In genomic region chr7:46607031-46607426, GRCm38 (mm10) we compare ENCODE assay signal across 8 mouse cellular contexts. TPM values are rescaled to one million over a fixed set of nuclear protein-coding genes. Genes with fewer than 3 reads are reported as not detected.
A peak's percentile ranks its signal among the peaks of the same experiment; 100 is the strongest.
DNase-seq lines count a peak whose midpoint lies in the region; ATAC-seq and TF ChIP-seq lines count a peak whose summit lies in the region.

No protein-coding gene starts in this region.

- WGBS in lung, embryonic 16.5 days: 60% methylated on average over 8 of the region's 8 CpGs
- WGBS in lung, postnatal 0 days: 60% methylated on average over 8 of the region's 8 CpGs
- WGBS in lung, adult 2 months: 60% methylated on average over 8 of the region's 8 CpGs

- H3K9me3 ChIP-seq in lung, embryonic 16.5 days (ENCODE audit: control insufficient read depth, low read length): no peaks in the 10 kb centered on the region
- no peaks in the 10 kb centered on the region for H3K9me3 ChIP-seq in lung, postnatal 0 days (ENCODE audit: low read length)

- H3K27me3 ChIP-seq in lung, embryonic 16.5 days (ENCODE audit: control insufficient read depth, insufficient read depth, low read depth, low read length): no peaks in the 10 kb centered on the region
- H3K27me3 ChIP-seq in lung, postnatal 0 days (replicated peaks; ENCODE audit: insufficient read depth, low read length): no peaks in the 10 kb centered on the region

- no peak overlapping the region for H3K27ac ChIP-seq in lung, embryonic 16.5 days (ENCODE audit: low read length)
- H3K27ac ChIP-seq in lung, postnatal 0 days (ENCODE audit: low read length): no peak overlapping the region
- peak overlapping the region; percentile 86 for H3K27ac ChIP-seq in bone marrow macrophage, adult 2 months (ENCODE audit: insufficient read depth, low read depth, low read length)

- no peak for TF ChIP-seq CTCF in lung, postnatal 0 days (IDR thresholded peaks at IDR 0.05)
- TF ChIP-seq CTCF in bone marrow macrophage, adult 2 months (IDR thresholded peaks at IDR 0.05; ENCODE audit: low read depth, low read length): no peak
- no peak for TF ChIP-seq CTCF in lung, adult 2 months (IDR thresholded peaks at IDR 0.05; ENCODE audit: insufficient read depth, low read length)

- no peak for TF ChIP-seq POLR2A in bone marrow macrophage, adult 2 months (IDR thresholded peaks at IDR 0.05; ENCODE audit: borderline replicate concordance, low read depth, low read length)
- TF ChIP-seq POLR2A in lung, adult 2 months (IDR thresholded peaks at IDR 0.05; ENCODE audit: borderline replicate concordance, extremely low read depth, low read depth, low read length): no peak

- no peak overlapping the region for H3K9ac ChIP-seq in lung, embryonic 16.5 days (ENCODE audit: low read length)
- no peak overlapping the region for H3K9ac ChIP-seq in lung, postnatal 0 days (replicated peaks; ENCODE audit: low read depth)

- H3K4me2 ChIP-seq in lung, embryonic 16.5 days (ENCODE audit: low read depth, low read length): no peak overlapping the region
- H3K4me2 ChIP-seq in lung, postnatal 0 days (replicated peaks; ENCODE audit: low read depth, low read length): no peak overlapping the region

- no peaks in the 10 kb centered on the region for H3K36me3 ChIP-seq in lung, embryonic 16.5 days (ENCODE audit: control insufficient read depth, insufficient read depth, low read length)
- no peaks in the 10 kb centered on the region for H3K36me3 ChIP-seq in lung, postnatal 0 days (ENCODE audit: insufficient read depth, low read length)

- TF ChIP-seq EP300 in lung, postnatal 0 days (IDR thresholded peaks at IDR 0.05): no peak

- H3K4me1 ChIP-seq in lung, embryonic 16.5 days (replicated peaks; ENCODE audit: control insufficient read depth, insufficient read depth, low read length): peaks cover 5% of the 10 kb centered on the region; the same call in 1 of the 2 replicates
- 0 out of 2 replicates have a peak, but pooled peaks cover 3% of the 10 kb centered on the region for H3K4me1 ChIP-seq in lung, postnatal 0 days (ENCODE audit: insufficient read depth, low read depth, low read length)
- H3K4me1 ChIP-seq in bone marrow macrophage, adult 2 months (ENCODE audit: control insufficient read depth, insufficient read depth, low read length): peaks cover 29% of the 10 kb centered on the region
- H3K4me1 ChIP-seq in lung, adult 2 months (ENCODE audit: control insufficient read depth, insufficient read depth, low read length): no peaks in the 10 kb centered on the region

- no peak overlapping the region for H3K4me3 ChIP-seq in lung, embryonic 16.5 days (ENCODE audit: low read length)
- H3K4me3 ChIP-seq in lung, postnatal 0 days (ENCODE audit: low read depth, low read length): no peak overlapping the region
- H3K4me3 ChIP-seq in bone marrow macrophage, adult 2 months (ENCODE audit: insufficient read depth, low read length): no peak overlapping the region
- no peak overlapping the region for H3K4me3 ChIP-seq in lung, adult 2 months (replicated peaks; ENCODE audit: extremely low read depth, low read depth, low read length)

- no peak for DNase-seq in lung, postnatal 0 days (ENCODE audit: low spot score)
- peak; percentile 40 for DNase-seq in thymus, postnatal 10 days (ENCODE audit: low spot score in 2 of 2)
- DNase-seq in urinary bladder, postnatal 10 days (ENCODE audit: low spot score): no peak
- no peak for DNase-seq in right cerebral cortex, postnatal 36 days (ENCODE audit: low spot score in 2 of 2)
- DNase-seq in lung, adult 2 months: no peak

- ATAC-seq in lung, embryonic 16.5 days (ENCODE audit: low read depth): peak; percentile 23; the same call in 1 of the 2 replicates
- ATAC-seq in lung, postnatal 0 days: no peak
- ATAC-seq in megakaryocyte progenitor cell, adult 5-6 weeks (replicated peaks; ENCODE audit: poor library complexity): peak; percentile 43; the same call in 1 of the 2 replicates

RNA-seq across cellular contexts. Expression of gene Sergef, which starts 32.6 kb away (rescaled TPM):
- 13.3 and 14.4 TPM in 2 replicates for polyA plus RNA-seq in lung, embryonic 16.5 days (2015; fragmentation: Nextera tagmentation; extraction: Ambion mirVana)
- 7.2 and 8.3 TPM in 2 replicates for polyA plus RNA-seq in lung, postnatal 0 days (2015; fragmentation: Nextera tagmentation; extraction: Ambion mirVana)
- 7.0 and 7.4 TPM in 2 replicates for polyA plus RNA-seq in bone marrow macrophage, adult 2 months (2012; ENCODE audit: insufficient read depth, insufficient read length, missing spikeins)
- total RNA-seq in megakaryocyte progenitor cell, adult 5-6 weeks (2015): 4.0 and 6.6 TPM in 2 replicates
- 8.1 and 10.8 TPM in 2 replicates for total RNA-seq in megakaryocyte progenitor cell, adult 5-6 weeks (2017)
- polyA plus RNA-seq in lung, adult 2 months (2012; rRNA removed): 7.2 and 9.5 TPM in 2 replicates

Comparison
In these comparisons a context has a peak if more than half of its experiments do, and no peak if none do; other contexts are left out.
1. DNase-seq: peak in thymus, postnatal 10 days (2 of 2); none in lung, postnatal 0 days (single experiment), urinary bladder, postnatal 10 days (single experiment), right cerebral cortex, postnatal 36 days (0 of 2) and lung, adult 2 months (single experiment).